Mouse (Mus musculus) small intestine, adult 2 months (tissue): Measurements from ENCODE around the gene Zswim8. TPM values are rescaled to one million over a fixed set of nuclear protein-coding genes. Genes with fewer than 3 reads are reported as not detected.

Experiments
- H3K27ac ChIP-seq: fragments of 200-500 bp; 2 replicates; pipeline ENCODE4 v1.5.1; 2012; ENCODE audit warnings: low read depth, low read length, control low read depth, inconsistent platforms; ENCODE audit not compliant: insufficient read depth
- H3K27me3 ChIP-seq: fragments of 200-500 bp; 2 replicates; pipeline ENCODE4 v1.6.1; 2012; ENCODE audit warnings: mild to moderate bottlenecking, moderate library complexity, low read length, inconsistent platforms; ENCODE audit not compliant: control insufficient read depth, insufficient read depth
- H3K36me3 ChIP-seq: fragments of 200-500 bp; 2 replicates; pipeline ENCODE4 v1.6.1; 2012; ENCODE audit warnings: mild to moderate bottlenecking, low read length, control low read depth, inconsistent platforms; ENCODE audit not compliant: control insufficient read depth, insufficient read depth
- H3K4me1 ChIP-seq: fragments of 200-500 bp; 2 replicates; pipeline ENCODE4 v1.6.1; 2012; ENCODE audit warnings: low read length, inconsistent platforms, mixed read lengths; ENCODE audit not compliant: control insufficient read depth, insufficient read depth, insufficient read length
- H3K4me3 ChIP-seq: fragments of 200-500 bp; 2 replicates; pipeline ENCODE4 v1.5.1; 2012; ENCODE audit warnings: low read depth, mild to moderate bottlenecking, control low read depth, inconsistent platforms, low read length, moderate library complexity
- CTCF ChIP-seq: fragments of 200-500 bp; IDR thresholded peaks from 2 replicates; pipeline ENCODE4 v1.5.1; 2012; ENCODE audit warnings: low read depth, mild to moderate bottlenecking, control low read depth, inconsistent platforms, low read length, moderate library complexity, mixed read lengths; ENCODE audit not compliant: insufficient replicate concordance, insufficient read length; ENCODE audit errors: extremely low read depth
- POLR2A ChIP-seq: fragments of 200-500 bp; IDR thresholded peaks from 2 replicates; pipeline ENCODE4 v1.6.1; 2012; ENCODE audit warnings: low read depth, mild to moderate bottlenecking, control low read depth, inconsistent platforms, low read length, moderate library complexity
- WGBS: fragments of 180-500 bp; shearing (Covaris S2); methylation state at CpG from one replicate; pipeline ENCODE4 v1.1.7; 2018; 5-methylcytosine and 5-hydroxymethylcytosine counted together
- polyA plus RNA-seq: library from polyadenylated mRNA; depleted of rRNA; stranded (reverse); fragments of >200 nt; gene quantifications from 2 replicates; pipeline ENCODE4 v1.2.3, GENCODE M21; 2012

Gene Zswim8
- polyA plus RNA-seq, 1 experiment = 182 TPM

DNA sequence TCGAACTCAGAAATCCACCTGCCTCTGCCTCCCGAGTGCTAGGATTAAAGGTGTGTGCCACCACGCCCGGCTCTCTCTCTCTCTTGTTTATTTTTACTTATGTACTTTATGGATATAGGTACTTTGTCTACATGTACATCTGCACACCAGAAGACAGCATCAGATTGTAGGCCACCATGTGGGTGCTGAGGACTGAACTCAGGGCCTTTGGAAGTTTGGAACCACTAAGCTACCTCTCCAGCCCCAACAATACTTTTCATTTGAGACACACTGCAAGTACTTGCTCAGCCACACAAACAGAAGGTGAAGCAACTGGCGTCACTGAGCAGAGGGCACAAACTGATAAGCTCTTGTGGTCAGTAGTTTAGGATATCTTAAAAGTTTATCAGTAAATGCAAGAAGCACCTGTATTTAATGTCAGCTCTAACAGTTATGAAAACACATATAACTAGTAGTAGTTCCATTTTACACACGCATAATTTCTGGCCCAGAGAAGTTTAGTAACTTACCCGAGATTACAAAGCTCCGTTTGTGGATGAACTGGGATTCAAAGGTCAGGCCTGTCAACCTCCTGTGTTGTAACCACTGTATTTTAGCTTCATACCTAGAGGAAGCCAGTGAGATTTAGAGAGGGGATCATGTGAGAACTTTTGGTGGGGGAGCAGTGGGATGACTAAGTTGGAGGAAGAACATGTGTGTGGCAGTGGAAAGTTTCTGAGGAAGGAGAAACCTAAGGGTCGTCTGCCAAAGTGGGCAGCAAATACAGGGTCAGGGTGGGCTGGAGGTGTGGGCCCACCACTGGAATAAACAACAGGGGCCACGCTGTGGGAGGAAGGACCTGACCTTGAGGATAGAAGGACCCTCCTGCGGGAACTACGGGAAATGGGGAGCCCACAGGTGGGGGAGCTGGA, 25.9 kb downstream of the Zswim8 start:
- WGBS = 22% methylated on average over 12 of the region's 12 CpGs
- no peak for TF ChIP-seq POLR2A
- no peak for TF ChIP-seq CTCF
- Histone ChIP-seq H3K4me1 (peaks cover 5% of the 10 kb centered on the region), H3K27me3 (no peaks in the 10 kb centered on the region), H3K4me3 (peak overlapping the region; percentile 68), H3K27ac (peak overlapping the region; percentile 77), H3K36me3 (peaks cover 26% of the 10 kb centered on the region)

DNA sequence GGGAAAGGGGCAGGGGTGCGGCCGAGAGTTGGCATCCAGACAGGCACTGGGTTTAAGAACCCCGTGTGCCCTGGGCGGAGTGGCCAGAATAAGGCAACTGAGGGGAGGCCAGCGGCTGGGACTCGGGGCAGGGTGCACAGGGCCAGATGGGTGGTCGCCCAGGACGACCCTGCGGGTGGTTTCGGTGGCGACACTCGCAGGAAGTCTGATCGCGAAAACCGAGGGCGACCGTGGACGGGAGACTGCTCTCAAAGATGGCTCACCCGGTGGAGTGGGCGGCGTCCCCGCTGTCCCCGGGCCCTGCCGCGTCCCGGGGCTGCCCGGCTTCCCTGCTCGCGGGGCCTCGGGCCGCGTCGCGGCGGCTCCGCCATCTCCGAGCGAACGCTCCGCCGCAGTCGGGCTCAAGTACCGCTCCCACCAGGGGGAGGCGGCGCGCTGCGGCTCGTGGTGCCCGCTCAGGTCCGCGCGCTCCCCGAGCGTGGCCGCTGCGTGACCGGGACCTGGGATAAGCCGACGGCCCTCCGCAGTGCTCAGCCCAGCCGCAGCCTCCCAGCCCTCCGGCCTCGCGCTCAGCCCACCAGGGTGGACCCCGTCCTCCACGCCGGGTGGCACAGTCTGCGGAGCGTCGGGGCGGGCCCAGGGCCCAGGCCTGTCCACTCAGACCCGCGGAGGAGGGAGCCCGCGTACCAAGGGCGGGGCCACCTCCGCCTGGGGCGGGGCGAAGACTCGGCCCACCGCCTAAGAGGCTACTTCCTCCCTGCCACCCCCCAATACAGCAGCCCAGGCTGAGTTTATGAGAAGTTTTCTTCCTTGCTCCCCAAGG, 26.8 kb downstream of the Zswim8 start, which contains the start of gene Ndst2:
Gene Ndst2 (minus strand): TSS at position 611 of the 823 bp plus-strand sequence.
- H3K36me3 ChIP-seq = peaks cover 24% of the 10 kb centered on the region
- peak within 1 kb of the TSS; percentile 68 for H3K4me3 ChIP-seq
- H3K27me3 ChIP-seq = no peaks in the 10 kb centered on the region
- peak within 1 kb of the TSS; percentile 77 for H3K27ac ChIP-seq
- WGBS = 1% methylated on average over 80 of the region's 81 CpGs
- H3K4me1 ChIP-seq = peaks cover 5% of the 10 kb centered on the region
- TF ChIP-seq POLR2A (peak; percentile 82), CTCF (no peak)

DNA sequence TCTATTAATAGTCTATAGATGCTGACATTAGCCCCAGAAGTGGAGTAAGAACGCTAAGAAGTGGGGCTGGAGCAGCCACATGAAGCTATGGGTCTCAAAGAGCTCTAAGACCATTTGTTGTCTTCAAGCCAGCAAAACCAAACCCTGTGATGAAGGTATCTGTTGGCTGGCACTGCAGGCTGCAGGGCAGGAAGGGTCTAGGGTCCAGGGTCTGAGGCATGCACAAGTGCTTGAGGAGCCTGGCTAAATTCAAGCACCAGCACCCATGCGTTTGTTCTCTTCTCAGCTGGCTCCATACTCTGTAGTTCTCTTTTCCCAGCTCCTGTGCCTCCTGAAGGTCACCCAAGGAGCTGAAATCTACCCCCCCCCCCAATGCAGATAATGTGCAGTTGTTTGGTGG, 27.7 kb downstream of the Zswim8 start:
- no peak for TF ChIP-seq CTCF
- no peak for TF ChIP-seq POLR2A
- Histone ChIP-seq H3K4me3 (no peak overlapping the region), H3K27ac (no peak overlapping the region), H3K27me3 (no peaks in the 10 kb centered on the region), H3K36me3 (peaks cover 17% of the 10 kb centered on the region), H3K4me1 (peaks cover 5% of the 10 kb centered on the region)
- WGBS = 56% methylated on average over 2 of the region's 2 CpGs

DNA sequence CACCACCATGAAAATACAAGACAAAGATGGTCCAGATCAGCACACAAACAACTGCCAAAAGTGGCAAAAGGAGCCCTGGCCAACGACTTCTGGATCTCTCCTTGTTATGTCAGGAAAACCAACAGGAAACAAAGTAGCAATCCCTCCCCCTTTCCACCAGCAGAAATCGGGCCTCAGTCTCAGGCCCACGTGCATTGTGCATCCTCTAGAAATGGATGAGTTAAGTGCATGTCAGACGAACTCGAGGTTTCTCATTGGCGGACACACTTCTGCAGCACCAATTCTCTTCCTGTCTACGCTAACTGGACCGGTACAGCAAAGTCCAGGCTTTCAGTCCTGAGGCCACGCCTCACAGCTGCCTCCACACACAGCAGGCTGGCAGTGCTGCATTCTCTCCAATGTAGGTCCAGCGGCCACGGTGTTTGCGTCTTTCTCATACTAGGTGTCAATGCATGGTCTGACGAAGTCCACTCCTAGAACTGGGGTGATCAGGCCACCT, 28.6 kb downstream of the Zswim8 start:
- 74% methylated on average over 13 of the region's 13 CpGs for WGBS
- TF ChIP-seq CTCF (no peak), POLR2A (no peak)
- H3K27ac ChIP-seq = no peak overlapping the region

DNA sequence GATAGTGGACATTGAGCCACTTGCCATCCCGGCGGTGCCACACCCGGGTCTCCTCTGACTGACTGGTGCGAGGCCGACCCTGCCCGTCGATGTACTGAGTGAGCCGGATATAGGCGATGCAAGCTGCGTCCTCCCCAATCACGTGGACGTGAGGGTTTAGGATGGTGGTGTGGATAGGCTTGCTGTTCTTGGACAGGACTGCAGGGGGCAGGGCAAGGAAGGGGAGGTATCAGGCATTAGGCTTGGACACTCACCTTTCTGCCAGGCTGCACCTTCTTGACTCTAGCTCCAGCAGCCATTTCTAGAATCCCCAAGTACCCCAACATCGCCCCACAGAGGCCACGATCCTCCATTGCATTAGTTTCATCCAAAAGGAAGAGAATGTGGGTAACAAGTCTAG, 30.0 kb downstream of the Zswim8 start:
- WGBS = 15% methylated on average over 14 of the region's 14 CpGs
- peaks cover 7% of the 10 kb centered on the region for H3K4me1 ChIP-seq
- TF ChIP-seq CTCF = peak; percentile 59; the same call in 1 of the 2 replicates
- TF ChIP-seq POLR2A = no peak

More for the DNA sequence above, 28.6 kb downstream of the Zswim8 start:
- Histone ChIP-seq H3K36me3 (peaks cover 15% of the 10 kb centered on the region), H3K4me3 (no peak overlapping the region), H3K4me1 (peaks cover 5% of the 10 kb centered on the region), H3K27me3 (no peaks in the 10 kb centered on the region)

DNA sequence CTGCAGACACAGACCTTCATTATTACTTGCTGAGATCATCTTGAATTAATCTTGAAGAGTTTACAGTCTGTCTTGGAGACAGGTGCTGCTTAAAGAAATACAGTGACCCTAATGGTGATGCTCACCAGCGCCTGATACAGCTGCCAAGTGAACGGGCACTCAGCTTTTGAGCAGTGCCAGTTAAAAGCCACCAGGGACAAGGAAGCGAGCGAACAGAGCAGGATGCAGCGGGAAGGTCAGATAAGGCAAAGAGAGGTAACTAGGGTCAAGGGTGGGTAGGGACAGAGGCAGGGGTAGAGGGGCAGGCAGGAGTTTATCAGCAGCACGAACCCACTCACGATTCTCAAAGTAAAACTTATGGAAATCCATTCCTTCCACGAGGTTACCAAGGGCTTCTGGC, 31.2 kb downstream of the Zswim8 start:
- Histone ChIP-seq H3K36me3 (peaks cover 17% of the 10 kb centered on the region), H3K27me3 (no peaks in the 10 kb centered on the region), H3K4me1 (peaks cover 4% of the 10 kb centered on the region; the same call in 1 of the 2 replicates), H3K4me3 (no peak overlapping the region), H3K27ac (no peak overlapping the region; the same call in 1 of the 2 replicates)
- 83% methylated on average over 8 of the region's 8 CpGs for WGBS
- no peak for TF ChIP-seq POLR2A

More for the DNA sequence above, 30.0 kb downstream of the Zswim8 start:
- no peaks in the 10 kb centered on the region for H3K27me3 ChIP-seq
- no peak overlapping the region for H3K4me3 ChIP-seq
- peaks cover 15% of the 10 kb centered on the region for H3K36me3 ChIP-seq
- no peak overlapping the region for H3K27ac ChIP-seq

DNA sequence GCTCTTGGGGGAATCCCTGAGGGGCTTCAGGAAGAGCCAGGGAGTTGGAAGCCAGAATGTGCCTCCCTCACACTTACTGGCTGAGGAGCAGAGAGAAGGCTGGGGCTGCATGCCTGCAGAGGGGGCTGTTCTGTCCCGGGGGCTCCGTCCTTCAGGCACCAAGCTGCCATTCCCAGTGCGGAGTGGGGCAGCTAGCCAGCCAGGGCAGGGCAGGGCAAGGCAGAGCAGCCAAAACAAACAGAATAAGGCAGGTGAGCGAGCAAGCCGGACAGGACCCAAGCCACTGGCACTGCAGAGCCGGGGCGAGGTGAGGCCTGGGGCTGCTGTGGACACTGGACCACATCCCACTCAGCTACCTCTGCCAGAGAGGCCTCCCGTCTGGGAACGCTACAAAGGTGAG, 33.9 kb downstream of the Zswim8 start:
- 44% methylated on average over 9 of the region's 9 CpGs for WGBS
- peaks cover 23% of the 10 kb centered on the region for H3K36me3 ChIP-seq
- no peaks in the 10 kb centered on the region for H3K27me3 ChIP-seq
- no peak overlapping the region for H3K4me3 ChIP-seq
- no peak overlapping the region for H3K27ac ChIP-seq
- TF ChIP-seq POLR2A (no peak), CTCF (no peak)
- H3K4me1 ChIP-seq = peaks cover 4% of the 10 kb centered on the region; the same call in 1 of the 2 replicates
